Mouse (Mus musculus): ENCODE results near the gene Bicd2. TPM values are rescaled to one million over a fixed set of nuclear protein-coding genes. Genes with fewer than 3 reads are reported as not detected.
"Not testable (repeated sequence)": the region's sequence is repeated elsewhere in the genome, so short reads cannot be mapped to it uniquely, and the experiment has no call there.

Gene Bicd2
- polyA plus RNA-seq, 1 experiment from 2014 or later: 45.2 TPM

DNA sequence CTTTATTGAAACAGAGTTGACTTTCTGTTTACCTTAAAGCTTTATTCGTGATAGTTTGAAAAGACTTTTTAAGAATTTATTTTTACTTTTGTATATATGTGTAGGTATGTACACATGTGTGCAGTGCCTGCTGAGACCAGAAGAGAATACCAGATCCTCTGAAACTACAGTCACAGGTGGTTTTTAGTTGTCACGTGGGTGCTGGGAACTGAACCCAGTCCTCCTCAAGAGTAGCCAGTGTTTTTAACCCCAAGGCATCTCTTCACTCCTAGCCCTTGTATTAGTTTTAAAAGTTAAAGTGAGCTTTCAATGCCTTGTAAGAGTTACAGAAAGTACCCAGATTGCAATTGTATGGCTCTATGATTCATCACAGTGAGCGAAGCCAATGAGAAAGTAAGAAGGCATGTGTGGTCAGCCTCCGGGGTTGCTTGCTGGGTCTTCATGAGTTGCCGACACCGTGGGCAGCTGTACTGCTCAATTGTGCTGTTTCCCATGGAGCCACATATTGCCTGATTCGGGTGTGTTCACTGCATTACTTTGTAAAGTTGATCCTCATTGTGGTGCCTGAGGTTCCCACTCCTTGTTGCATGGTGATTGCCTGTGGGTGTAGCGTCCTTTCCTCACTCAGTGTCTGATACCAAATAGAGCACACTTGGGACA is 16.1 kb downstream of the Bicd2 start:
- in situ Hi-C loops (cut with MboI; ENCODE audit: low pct_unique_long_range_greater_than_20kb): no loop called here
- no peak for TF ChIP-seq CTCF (IDR thresholded peaks at IDR 0.05)

DNA sequence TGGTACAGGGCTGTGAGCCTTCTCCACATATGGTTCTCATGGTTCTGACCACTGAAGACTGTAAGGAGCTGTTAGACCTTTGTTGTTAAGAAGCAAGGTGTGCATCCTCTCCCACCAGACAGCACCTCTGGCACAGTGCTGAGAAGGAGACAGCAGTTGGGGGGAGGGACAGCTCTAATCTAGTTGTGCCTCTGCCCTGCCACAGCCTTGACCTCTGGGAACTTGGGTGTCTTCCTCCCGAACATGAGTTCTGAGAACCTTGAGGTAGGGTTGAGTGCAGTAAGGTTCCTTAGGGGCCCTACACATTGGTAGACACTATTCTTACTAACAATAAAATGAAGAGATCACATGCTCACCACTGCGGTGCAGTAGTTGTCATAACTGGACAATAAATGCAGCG is 16.8 kb downstream of the Bicd2 start:
- no peak for TF ChIP-seq CTCF (IDR thresholded peaks at IDR 0.05)
- in situ Hi-C loops (cut with MboI; ENCODE audit: low pct_unique_long_range_greater_than_20kb): no loop called here
- ChIA-PET POLR2A (interaction anchor here (1.7 kb wide), 1 partner anchor 9 kb away, joined by 5 read pairs; no protein-coding TSS in a partner anchor), CTCF (no interaction called here)
- H3K27me3 ChIP-seq: no peaks in the 10 kb centered on the region
- DNase-seq (ENCODE audit: low read depth, low spot score) (no peak), ATAC-seq (no peak)

More for the DNA sequence above, 16.1 kb downstream of the Bicd2 start:
- ChIA-PET POLR2A (interaction anchor here (1.7 kb wide), 1 partner anchor 10 kb away, joined by 5 read pairs; no protein-coding TSS in a partner anchor), CTCF (interaction anchor here (1.7 to 2.3 kb wide), 2 partner anchors 23 to 66 kb away, joined by 3 to 8 read pairs; no protein-coding TSS in a partner anchor)
- ATAC-seq: no peak
- H3K27me3 ChIP-seq: no peaks in the 10 kb centered on the region
- DNase-seq (ENCODE audit: low read depth, low spot score): no peak

DNA sequence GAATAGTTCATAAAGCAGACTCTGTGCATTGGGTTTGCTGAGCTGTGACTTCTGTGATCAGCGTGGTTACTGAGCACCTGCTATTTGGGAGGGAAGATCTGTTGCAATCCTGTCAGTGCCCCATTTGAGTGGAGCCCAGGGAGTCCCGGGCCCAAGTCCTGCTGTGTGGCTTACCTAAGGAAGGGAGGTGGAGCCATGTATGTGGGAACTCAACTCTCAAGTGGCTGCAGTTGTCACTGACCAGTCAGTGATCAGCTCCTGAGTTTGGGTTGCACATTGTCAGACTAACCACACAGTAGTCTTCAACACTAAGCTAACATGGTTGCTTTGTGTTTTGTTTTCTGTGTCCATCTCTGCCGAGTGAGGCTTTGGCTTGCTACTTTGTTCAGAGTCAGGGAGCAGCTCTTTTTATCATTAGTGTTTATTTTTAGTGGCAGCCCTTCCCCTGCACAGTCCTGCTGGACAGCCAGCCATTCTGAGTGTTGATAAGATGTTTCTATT is 19.6 kb downstream of the Bicd2 start:
- ChIA-PET POLR2A (interaction anchor here (1.3 kb wide), 1 partner anchor 16 kb away, joined by 4 read pairs; no protein-coding TSS in a partner anchor), CTCF (interaction anchor here (1.7 to 2.5 kb wide), 3 partner anchors 8 to 23 kb away, joined by 4 to 9 read pairs (median 6); no protein-coding TSS in a partner anchor)
- no peak for DNase-seq (ENCODE audit: low read depth, low spot score)
- in situ Hi-C loops (cut with MboI; ENCODE audit: low pct_unique_long_range_greater_than_20kb): no loop called here
- no peak for ATAC-seq
- TF ChIP-seq CTCF (IDR thresholded peaks at IDR 0.05): no peak
- H3K27me3 ChIP-seq: no peaks in the 10 kb centered on the region

DNA sequence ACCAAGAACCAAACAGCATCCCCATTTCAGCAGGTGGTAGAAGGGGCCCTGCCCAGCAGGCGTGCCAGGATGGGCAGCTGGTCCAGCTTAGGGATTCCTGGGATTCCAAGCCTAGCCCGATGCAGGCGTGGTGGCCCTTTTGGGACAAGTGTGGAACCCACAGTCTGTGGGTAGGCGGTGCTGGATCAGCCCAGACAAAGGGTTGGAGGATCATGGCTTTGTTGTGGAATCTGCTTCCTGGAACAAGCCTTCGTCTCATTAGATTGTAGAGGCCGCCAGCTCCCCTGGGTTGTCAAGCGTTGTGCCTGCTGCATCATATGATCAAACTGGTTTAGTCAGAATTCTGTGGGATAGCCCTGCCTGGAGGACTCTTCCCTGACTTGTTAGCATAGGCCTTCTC is 21.0 kb downstream of the Bicd2 start:
- ATAC-seq (peak; percentile 46), DNase-seq (ENCODE audit: low read depth, low spot score) (peak; percentile 39)
- no peaks in the 10 kb centered on the region for H3K27me3 ChIP-seq
- ChIA-PET CTCF (interaction anchor here (2.1 to 2.5 kb wide), 2 partner anchors 10 to 19 kb away, joined by 6 to 9 read pairs; no protein-coding TSS in a partner anchor), POLR2A (no interaction called here)
- in situ Hi-C loops (cut with MboI; ENCODE audit: low pct_unique_long_range_greater_than_20kb): no loop called here
- TF ChIP-seq CTCF (IDR thresholded peaks at IDR 0.05): no peak

DNA sequence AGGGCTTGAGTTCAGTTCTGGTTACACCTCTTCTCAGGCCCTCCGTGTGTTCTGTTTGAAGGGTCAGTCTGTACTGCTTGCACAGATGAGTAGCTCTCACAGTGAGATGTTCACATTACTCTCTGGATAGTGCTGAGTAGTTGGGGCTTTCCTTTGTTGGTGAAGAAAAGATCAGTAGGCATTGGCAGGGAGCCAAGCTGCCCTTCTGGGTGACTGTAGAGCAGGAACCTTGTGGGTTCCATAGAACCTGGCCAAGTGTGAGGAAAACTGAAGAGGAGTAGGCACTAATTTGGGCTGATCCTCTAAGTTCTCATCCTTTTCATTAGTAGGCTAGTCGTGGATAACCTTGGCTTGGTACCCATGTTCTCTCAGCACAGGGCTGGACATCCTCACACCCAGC is 21.4 kb downstream of the Bicd2 start:
- ChIA-PET POLR2A (interaction anchor here (0.6 kb wide), 1 partner anchor 53 kb away, joined by 4 read pairs; no protein-coding TSS in a partner anchor), CTCF (interaction anchor here (2.1 to 2.5 kb wide), 2 partner anchors 10 to 18 kb away, joined by 6 to 9 read pairs; no protein-coding TSS in a partner anchor)
- no peak for TF ChIP-seq CTCF (IDR thresholded peaks at IDR 0.05)
- DNase-seq (ENCODE audit: low read depth, low spot score): peak; percentile 43
- no peaks in the 10 kb centered on the region for H3K27me3 ChIP-seq
- in situ Hi-C loops (cut with MboI; ENCODE audit: low pct_unique_long_range_greater_than_20kb): no loop called here
- peak; percentile 33 for ATAC-seq

DNA sequence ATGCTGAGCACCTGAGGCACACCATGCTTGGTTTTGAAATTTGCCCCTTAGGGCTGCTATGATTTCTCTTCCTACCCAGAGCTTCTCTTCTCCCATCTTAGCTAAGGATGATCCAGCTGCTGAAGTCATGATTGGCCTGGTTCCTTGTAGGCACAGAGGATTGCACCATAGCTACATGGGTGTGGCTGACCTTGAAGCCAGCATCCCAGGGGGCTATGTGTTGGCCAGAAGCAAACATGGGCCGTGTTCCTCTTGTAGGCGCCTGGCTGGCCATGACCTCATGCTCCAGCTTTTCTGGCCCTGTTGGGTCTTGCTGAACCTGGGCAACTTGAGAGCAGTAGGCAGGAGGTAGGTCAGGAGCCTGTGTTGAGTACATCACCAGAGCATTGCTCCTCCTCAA is 23.3 kb downstream of the Bicd2 start:
- DNase-seq (ENCODE audit: low read depth, low spot score) (no peak), ATAC-seq (no peak)
- in situ Hi-C loops (cut with MboI; ENCODE audit: low pct_unique_long_range_greater_than_20kb): no loop called here
- no peaks in the 10 kb centered on the region for H3K27me3 ChIP-seq
- no peak for TF ChIP-seq CTCF (IDR thresholded peaks at IDR 0.05)
- ChIA-PET POLR2A (interaction anchor here (1.2 kb wide), 1 partner anchor 12 kb away, joined by 3 read pairs; no protein-coding TSS in a partner anchor), CTCF (interaction anchor here (0.9 kb wide), 1 partner anchor 48 kb away, joined by 3 read pairs; no protein-coding TSS in a partner anchor)

DNA sequence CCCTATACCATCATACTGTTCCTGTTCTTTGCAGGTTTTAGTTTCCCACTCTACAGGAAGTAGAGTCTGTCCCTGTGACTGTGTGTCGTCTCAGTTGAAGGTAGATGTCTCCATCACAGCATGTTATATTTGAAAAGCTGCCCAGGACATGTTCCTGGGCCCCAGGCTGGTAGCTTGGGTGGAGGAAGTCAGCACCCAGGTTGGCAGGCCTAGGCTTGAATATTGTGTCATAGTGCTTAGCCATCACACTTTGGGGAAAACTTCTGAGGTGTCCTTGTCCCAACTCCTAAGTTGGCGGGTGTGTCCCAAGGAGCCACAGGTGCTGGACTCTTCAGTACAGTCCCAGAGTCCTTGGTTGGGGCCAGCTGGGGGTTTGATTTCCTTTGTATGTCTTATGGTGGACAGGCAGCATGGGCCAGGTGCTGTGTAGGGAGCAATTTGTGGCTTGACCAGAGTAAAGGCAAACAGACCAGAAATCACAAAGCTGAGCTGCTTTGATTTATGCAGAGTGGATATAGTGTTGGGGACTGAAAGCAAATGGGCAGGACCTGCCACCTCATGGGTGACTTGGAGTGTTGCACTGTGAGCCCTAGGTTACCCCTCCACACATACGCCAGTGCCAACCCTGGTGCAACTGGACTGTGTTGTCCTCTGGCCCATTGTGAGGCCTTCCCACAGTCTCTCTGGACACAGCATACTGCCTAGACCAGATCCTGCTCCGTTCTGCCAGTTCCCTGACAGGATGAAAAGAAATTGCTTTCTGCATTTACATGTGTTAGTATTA is 26.5 kb downstream of the Bicd2 start:
- in situ Hi-C loops (cut with MboI; ENCODE audit: low pct_unique_long_range_greater_than_20kb): no loop called here

DNA sequence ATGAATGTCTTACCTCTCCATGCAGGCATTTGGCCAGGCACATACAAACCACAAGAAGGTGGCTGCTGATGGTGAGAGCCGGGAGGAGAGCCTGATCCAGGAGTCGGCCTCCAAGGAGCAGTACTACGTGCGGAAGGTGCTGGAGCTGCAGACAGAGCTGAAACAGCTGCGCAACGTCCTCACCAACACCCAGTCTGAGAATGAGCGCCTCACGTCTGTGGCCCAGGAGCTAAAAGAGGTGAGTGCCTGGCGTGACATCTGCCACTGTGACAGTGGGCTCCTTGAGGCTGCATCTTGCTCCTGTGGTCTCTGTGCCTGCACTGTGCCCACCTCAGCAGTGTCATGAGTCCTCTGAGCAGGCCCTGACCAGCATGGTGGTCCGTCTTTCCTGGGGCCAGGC is 28.0 kb downstream of the Bicd2 start:
- no peak for TF ChIP-seq CTCF (IDR thresholded peaks at IDR 0.05)
- in situ Hi-C loops (cut with MboI; ENCODE audit: low pct_unique_long_range_greater_than_20kb): no loop called here
- ChIA-PET CTCF (interaction anchor here (1.8 to 3.7 kb wide), 4 partner anchors 9 to 31 kb away, joined by 4 to 10 read pairs (median 8); no protein-coding TSS in a partner anchor), POLR2A (no interaction called here)
- no peaks in the 10 kb centered on the region for H3K27me3 ChIP-seq
- DNase-seq (ENCODE audit: low read depth, low spot score) (no peak), ATAC-seq (no peak)

More for the DNA sequence above, 26.5 kb downstream of the Bicd2 start:
- no peak for TF ChIP-seq CTCF (IDR thresholded peaks at IDR 0.05)
- POLR2A ChIA-PET: interaction anchor here (0.8 to 1.6 kb wide), 2 partner anchors 10 to 25 kb away, joined by 5 to 7 read pairs; no protein-coding TSS in a partner anchor
- no peaks in the 10 kb centered on the region for H3K27me3 ChIP-seq
- DNase-seq (ENCODE audit: low read depth, low spot score) (no peak), ATAC-seq (no peak)
- CTCF ChIA-PET: interaction anchor here (1.8 to 3.7 kb wide), 3 partner anchors 10 to 29 kb away, joined by 4 to 10 read pairs (median 9); no protein-coding TSS in a partner anchor

DNA sequence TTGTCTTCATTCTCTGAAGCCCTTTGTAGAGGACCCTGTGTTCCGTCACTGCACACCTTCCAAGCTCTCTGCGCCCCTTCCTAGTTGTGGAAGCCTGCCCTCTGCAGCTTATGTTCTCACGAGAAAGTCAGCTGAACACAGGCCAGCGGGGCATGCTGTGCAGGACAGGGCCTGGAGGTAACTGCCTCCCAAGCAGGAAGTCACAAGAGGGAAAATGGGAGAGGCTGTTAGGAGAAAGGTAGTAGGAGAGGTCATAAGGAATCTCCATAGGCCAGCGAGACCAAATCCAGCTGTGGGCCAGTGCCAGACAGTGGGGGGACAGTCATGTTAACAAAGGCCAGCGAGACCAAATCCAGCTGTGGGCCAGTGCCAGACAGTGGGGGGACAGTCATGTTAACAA is 28.8 kb downstream of the Bicd2 start:
- CTCF ChIA-PET: interaction anchor here (2.5 to 3.7 kb wide), 3 partner anchors 8 to 15 kb away, joined by 7 to 10 read pairs (median 9); no protein-coding TSS in a partner anchor
- DNase-seq (ENCODE audit: low read depth, low spot score); H3K27me3 ChIP-seq; in situ Hi-C loops (cut with MboI; ENCODE audit: low pct_unique_long_range_greater_than_20kb); ATAC-seq; POLR2A ChIA-PET: not testable (repeated sequence)

DNA sequence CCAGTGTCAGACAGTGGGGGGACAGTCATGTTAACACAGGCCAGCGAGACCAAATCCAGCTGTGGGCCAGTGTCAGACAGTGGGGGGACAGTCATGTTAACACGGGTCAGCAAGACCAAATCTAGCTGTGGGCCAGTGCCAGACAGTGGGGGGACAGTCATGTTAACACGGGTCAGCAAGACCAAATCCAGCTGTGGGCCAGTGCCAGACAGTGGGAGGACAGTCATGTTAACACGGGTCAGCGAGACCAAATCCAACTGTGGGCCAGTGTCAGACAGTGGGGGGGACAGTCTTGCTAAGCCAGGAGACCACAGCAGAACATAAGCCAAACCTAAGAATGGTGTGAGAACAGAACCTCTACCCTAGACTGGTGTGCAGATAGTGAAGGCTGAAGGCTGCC is 29.5 kb downstream of the Bicd2 start:
- H3K27me3 ChIP-seq; in situ Hi-C loops (cut with MboI; ENCODE audit: low pct_unique_long_range_greater_than_20kb); ATAC-seq; POLR2A ChIA-PET; DNase-seq (ENCODE audit: low read depth, low spot score): not testable (repeated sequence)
- CTCF ChIA-PET: interaction anchor here (2.5 to 3.0 kb wide), 2 partner anchors 10 to 16 kb away, joined by 7 to 10 read pairs; no protein-coding TSS in a partner anchor
